ENCODE assay signal across 14 mouse cellular contexts in genomic region chr19:57423402-57423801, GRCm38 (mm10).
"Had no signal": no experiment of that assay in that cellular context is flagged by ENCODE, and none has a peak within 500 bp of the region (broad histone marks: within the 10 kb centered on the region; RNA-seq: fewer than 3 reads in every experiment).

No protein-coding gene starts in this region.

- H3K9ac ChIP-seq: intestine, embryonic 15.5 days; limb, embryonic 12.5 days; liver, embryonic 13.5 days; liver, postnatal 0 days; midbrain, embryonic 12.5 days; stomach, embryonic 15.5 days had no signal

- ATAC-seq: intestine, embryonic 15.5 days; liver, postnatal 0 days had no signal

- H3K4me3 ChIP-seq: intestine, embryonic 15.5 days; layer of hippocampus, adult 2 months; limb, embryonic 12.5 days; liver, embryonic 13.5 days; megakaryocyte, embryonic 14.5 days; midbrain, embryonic 12.5 days; stomach, embryonic 15.5 days had no signal

- H3K4me2 ChIP-seq: intestine, embryonic 15.5 days; limb, embryonic 12.5 days; liver, embryonic 13.5 days; midbrain, embryonic 12.5 days; stomach, embryonic 15.5 days had no signal

- H3K27ac ChIP-seq: intestine, embryonic 15.5 days; layer of hippocampus, adult 2 months; limb, embryonic 12.5 days; liver, embryonic 13.5 days; macrophage; midbrain, embryonic 12.5 days; stomach, embryonic 15.5 days had no signal

- H3K9me3 ChIP-seq: intestine, embryonic 15.5 days; limb, embryonic 12.5 days; liver, embryonic 13.5 days; midbrain, embryonic 12.5 days; stomach, embryonic 15.5 days had no signal

- DNase-seq: kidney, adult 2 months; kidney, postnatal 25 days; liver; liver, embryonic 13.5 days; liver, postnatal 0 days; right cerebral cortex, postnatal 14 days; thymus, postnatal 4 days had no signal

- H3K36me3 ChIP-seq: intestine, embryonic 15.5 days; limb, embryonic 12.5 days; liver, embryonic 13.5 days; midbrain, embryonic 12.5 days; stomach, embryonic 15.5 days had no signal

- H3K27me3 ChIP-seq: intestine, embryonic 15.5 days; limb, embryonic 12.5 days; liver, embryonic 13.5 days; stomach, embryonic 15.5 days had no signal

- H3K4me1 ChIP-seq: intestine, embryonic 15.5 days; limb, embryonic 12.5 days; liver, embryonic 13.5 days; stomach, embryonic 15.5 days had no signal
